Mouse (Mus musculus) heart, embryonic 15.5 days (tissue): Measurements from ENCODE around the gene Nup37. TPM values are rescaled to one million over a fixed set of nuclear protein-coding genes. Genes with fewer than 3 reads are reported as not detected.
A peak's percentile ranks its signal among the peaks of the same experiment; 100 is the strongest.

Source experiments
- ATAC-seq: fragments of 200-750 bp; cut with Nextera tagmentation; replicated peaks from 2 replicates; pipeline ENCODE4 v1.8.0; 2017; ENCODE audit warnings: low read depth, moderate TSS enrichment; ENCODE audit not compliant: insufficient number of reproducible peaks, insufficient read depth, low FRiP score
- H3K27ac ChIP-seq: fragments of 300-500 bp; sonication (generic); 2 replicates; pipeline ENCODE4 v1.5.1; 2015; ENCODE audit warnings: mild to moderate bottlenecking, inconsistent platforms
- H3K27me3 ChIP-seq: fragments of 300-500 bp; sonication (generic); 2 replicates; pipeline ENCODE4 v1.6.1; 2015; ENCODE audit warnings: inconsistent platforms
- H3K36me3 ChIP-seq: fragments of 300-500 bp; sonication (generic); 2 replicates; pipeline ENCODE4 v1.6.1; 2015; ENCODE audit warnings: mild to moderate bottlenecking, inconsistent platforms
- H3K4me1 ChIP-seq: fragments of 300-500 bp; sonication (generic); replicated peaks from 2 replicates; pipeline ENCODE4 v1.6.1; 2015; ENCODE audit warnings: inconsistent platforms
- H3K4me2 ChIP-seq: fragments of 300-500 bp; sonication (generic); 2 replicates; pipeline ENCODE4 v1.6.1; 2015; ENCODE audit warnings: inconsistent platforms, mild to moderate bottlenecking, moderate library complexity
- H3K4me3 ChIP-seq: fragments of 300-500 bp; sonication (generic); 2 replicates; pipeline ENCODE4 v1.5.1; 2015; ENCODE audit warnings: mild to moderate bottlenecking, inconsistent platforms
- H3K9ac ChIP-seq: fragments of 300-500 bp; sonication (generic); 2 replicates; pipeline ENCODE4 v1.6.1; 2015; ENCODE audit warnings: mild to moderate bottlenecking, inconsistent platforms
- H3K9me3 ChIP-seq: fragments of 300-500 bp; sonication (generic); replicated peaks from 2 replicates; pipeline ENCODE4 v1.6.1; 2016; ENCODE audit warnings: inconsistent platforms
- WGBS: fragments of 180-500 bp; shearing (Covaris S2); methylation state at CpG from one replicate; pipeline ENCODE4 v1.1.7; 2015; ENCODE audit warnings: mixed read lengths; 5-methylcytosine and 5-hydroxymethylcytosine counted together
- polyA plus RNA-seq: library from polyadenylated mRNA; unstranded; fragments of >200 nt; fragmentation: Nextera tagmentation; extraction: Ambion mirVana; gene quantifications from 2 replicates; pipeline ENCODE4 v1.2.1, GENCODE M21; 2015

The Nup37 gene
- polyA plus RNA-seq, 1 experiment from 2014 or later = 31.8 TPM

GRCm38 (mm10) chr10:88167438-88168077, 20.8 kb downstream of the Nup37 start:
- H3K4me1 ChIP-seq = no peaks in the 10 kb centered on the region
- H3K4me3 ChIP-seq = no peak overlapping the region
- no peak for ATAC-seq
- 64% methylated on average over 7 of the region's 7 CpGs for WGBS
- H3K27ac ChIP-seq = no peak overlapping the region
- peaks cover 16% of the 10 kb centered on the region for H3K36me3 ChIP-seq
- H3K9ac ChIP-seq = no peak overlapping the region
- H3K9me3 ChIP-seq = no peaks in the 10 kb centered on the region
- no peaks in the 10 kb centered on the region for H3K27me3 ChIP-seq
- no peak overlapping the region for H3K4me2 ChIP-seq

GRCm38 (mm10) chr10:88200541-88200940, 53.7 kb downstream of the Nup37 start:
- Histone ChIP-seq H3K4me2 (peak overlapping the region; percentile 76), H3K27ac (no peak overlapping the region), H3K36me3 (no peaks in the 10 kb centered on the region; the same call in 1 of the 2 replicates), H3K4me1 (peaks cover 4% of the 10 kb centered on the region), H3K4me3 (peak overlapping the region; percentile 87), H3K9ac (peak overlapping the region; percentile 77; the same call in 1 of the 2 replicates), H3K27me3 (no peaks in the 10 kb centered on the region), H3K9me3 (no peaks in the 10 kb centered on the region)
- 13% methylated on average over 4 of the region's 4 CpGs for WGBS
- 0 out of 2 replicates have a peak, but pooled peaks have one; percentile 25 for ATAC-seq

- peak; percentile 96 for ATAC-seq
- H3K27ac ChIP-seq = peak within 1 kb of the TSS; percentile 74
- no peaks in the 10 kb centered on the region; the same call in 1 of the 2 replicates for H3K36me3 ChIP-seq
Measured at GRCm38 (mm10) chr10:88200951-88201638, 54.3 kb downstream of the Nup37 start, which contains the start of gene Washc3. Washc3 (plus strand) TSS chr10:88201093.

GRCm38 (mm10) chr10:88201650-88202049, 54.9 kb downstream of the Nup37 start:
- Histone ChIP-seq H3K4me3 (peak overlapping the region; percentile 87), H3K27ac (no peak overlapping the region), H3K9ac (no peak overlapping the region), H3K36me3 (no peaks in the 10 kb centered on the region; the same call in 1 of the 2 replicates), H3K27me3 (no peaks in the 10 kb centered on the region), H3K9me3 (no peaks in the 10 kb centered on the region), H3K4me2 (peak overlapping the region; percentile 76), H3K4me1 (peaks cover 4% of the 10 kb centered on the region)
- 72% methylated on average over 13 of the region's 13 CpGs for WGBS
- no peak for ATAC-seq

More at GRCm38 (mm10) chr10:88200951-88201638, 54.3 kb downstream of the Nup37 start, which contains the start of gene Washc3:
- no peaks in the 10 kb centered on the region for H3K9me3 ChIP-seq
- peaks cover 4% of the 10 kb centered on the region for H3K4me1 ChIP-seq
- WGBS = 2% methylated on average over 23 of the region's 23 CpGs
- peak within 1 kb of the TSS; percentile 76 for H3K4me2 ChIP-seq
- H3K4me3 ChIP-seq = peak within 1 kb of the TSS; percentile 87
- peak within 1 kb of the TSS; percentile 77 for H3K9ac ChIP-seq
- no peaks in the 10 kb centered on the region for H3K27me3 ChIP-seq

GRCm38 (mm10) chr10:88202581-88202980, 55.8 kb downstream of the Nup37 start:
- H3K4me3 ChIP-seq = no peak overlapping the region

GRCm38 (mm10) chr10:88203236-88203635, 56.4 kb downstream of the Nup37 start:
- no peak for ATAC-seq
- H3K27me3 ChIP-seq = no peaks in the 10 kb centered on the region
- H3K27ac ChIP-seq = no peak overlapping the region
- H3K9ac ChIP-seq = no peak overlapping the region
- H3K9me3 ChIP-seq = no peaks in the 10 kb centered on the region
- WGBS = 95% methylated on average over 6 of the region's 6 CpGs
- H3K36me3 ChIP-seq = no peaks in the 10 kb centered on the region; the same call in 1 of the 2 replicates
- no peak overlapping the region for H3K4me3 ChIP-seq
- no peak overlapping the region for H3K4me2 ChIP-seq
- H3K4me1 ChIP-seq = peaks cover 4% of the 10 kb centered on the region

More at GRCm38 (mm10) chr10:88202581-88202980, 55.8 kb downstream of the Nup37 start:
- H3K27me3 ChIP-seq = no peaks in the 10 kb centered on the region
- ATAC-seq = no peak
- no peak overlapping the region for H3K27ac ChIP-seq
- H3K4me1 ChIP-seq = peaks cover 4% of the 10 kb centered on the region
- no peak overlapping the region for H3K9ac ChIP-seq
- H3K4me2 ChIP-seq = no peak overlapping the region
- no peaks in the 10 kb centered on the region; the same call in 1 of the 2 replicates for H3K36me3 ChIP-seq
- no peaks in the 10 kb centered on the region for H3K9me3 ChIP-seq
- WGBS = 80% methylated on average over 8 of the region's 8 CpGs

- Histone ChIP-seq H3K9ac (no peak overlapping the region), H3K4me3 (no peak overlapping the region), H3K9me3 (no peaks in the 10 kb centered on the region), H3K4me2 (no peak overlapping the region), H3K27me3 (no peaks in the 10 kb centered on the region), H3K27ac (no peak overlapping the region), H3K36me3 (peaks cover 10% of the 10 kb centered on the region; the same call in 1 of the 2 replicates), H3K4me1 (no peaks in the 10 kb centered on the region)
- 86% methylated on average over 5 of the region's 5 CpGs for WGBS
- ATAC-seq = no peak
Measured at GRCm38 (mm10) chr10:88212644-88213043, 65.9 kb downstream of the Nup37 start.

GRCm38 (mm10) chr10:88214800-88215514, 68.2 kb downstream of the Nup37 start:
- H3K27me3 ChIP-seq = no peaks in the 10 kb centered on the region
- WGBS = 92% methylated on average over 20 of the region's 20 CpGs
- H3K36me3 ChIP-seq = peaks cover 7% of the 10 kb centered on the region; the same call in 1 of the 2 replicates
- no peak overlapping the region for H3K27ac ChIP-seq
- no peak for ATAC-seq
- H3K9me3 ChIP-seq = no peaks in the 10 kb centered on the region
- no peak overlapping the region for H3K9ac ChIP-seq
- no peaks in the 10 kb centered on the region for H3K4me1 ChIP-seq
- no peak overlapping the region for H3K4me2 ChIP-seq
- H3K4me3 ChIP-seq = no peak overlapping the region

GRCm38 (mm10) chr10:88218161-88218560, 71.4 kb downstream of the Nup37 start:
- Histone ChIP-seq H3K9ac (no peak overlapping the region), H3K9me3 (no peaks in the 10 kb centered on the region), H3K4me3 (no peak overlapping the region), H3K27me3 (no peaks in the 10 kb centered on the region), H3K36me3 (peaks cover 7% of the 10 kb centered on the region; the same call in 1 of the 2 replicates), H3K4me2 (no peak overlapping the region), H3K4me1 (no peaks in the 10 kb centered on the region), H3K27ac (no peak overlapping the region)
- WGBS = 96% methylated on average over 3 of the region's 3 CpGs
- ATAC-seq = no peak

GRCm38 (mm10) chr10:88221718-88222117, 74.9 kb downstream of the Nup37 start:
- Histone ChIP-seq H3K36me3 (no peaks in the 10 kb centered on the region; the same call in 1 of the 2 replicates), H3K27ac (no peak overlapping the region), H3K4me2 (no peak overlapping the region), H3K4me1 (no peaks in the 10 kb centered on the region), H3K4me3 (no peak overlapping the region), H3K27me3 (no peaks in the 10 kb centered on the region), H3K9me3 (no peaks in the 10 kb centered on the region), H3K9ac (no peak overlapping the region)
- WGBS = 82% methylated on average over 5 of the region's 5 CpGs
- ATAC-seq = no peak

- ATAC-seq = no peak
- Histone ChIP-seq H3K9ac (no peak overlapping the region), H3K4me2 (no peak overlapping the region), H3K9me3 (no peaks in the 10 kb centered on the region), H3K27ac (no peak overlapping the region), H3K4me1 (no peaks in the 10 kb centered on the region), H3K36me3 (no peaks in the 10 kb centered on the region), H3K27me3 (no peaks in the 10 kb centered on the region), H3K4me3 (no peak overlapping the region)
- 82% methylated on average over 5 of the region's 5 CpGs for WGBS
Measured at GRCm38 (mm10) chr10:88225421-88225820, 78.6 kb downstream of the Nup37 start.
